Mouse (Mus musculus) embryonic facial prominence, embryonic 10.5 days (tissue): ENCODE data around the gene Mok. TPM values are rescaled to one million over a fixed set of nuclear protein-coding genes. Genes with fewer than 3 reads are reported as not detected.

Experiments used
- DNase-seq: peaks from one replicate; pipeline ENCODE4 v3.0.0-alpha.2; 2017; ENCODE audit warnings: low spot score
- H3K27ac ChIP-seq: fragments of 300-500 bp; sonication (generic); replicated peaks from 2 replicates; pipeline ENCODE4 v1.5.1; 2016; ENCODE audit warnings: mild to moderate bottlenecking
- H3K27me3 ChIP-seq: fragments of 300-500 bp; sonication (generic); replicated peaks from 2 replicates; pipeline ENCODE4 v1.6.1; 2016; ENCODE audit warnings: low read depth, mild to moderate bottlenecking; ENCODE audit not compliant: poor library complexity, severe bottlenecking
- H3K36me3 ChIP-seq: fragments of 300-500 bp; sonication (generic); replicated peaks from 2 replicates; pipeline ENCODE4 v1.6.1; 2016; ENCODE audit warnings: mild to moderate bottlenecking, moderate library complexity
- H3K4me1 ChIP-seq: fragments of 300-500 bp; sonication (generic); 2 replicates; pipeline ENCODE4 v1.6.1; 2016
- H3K4me3 ChIP-seq: fragments of 300-500 bp; sonication (generic); 2 replicates; pipeline ENCODE4 v1.5.1; 2016; ENCODE audit warnings: mild to moderate bottlenecking, moderate library complexity
- H3K9me3 ChIP-seq: fragments of 300-500 bp; sonication (generic); 2 replicates; pipeline ENCODE4 v1.6.1; 2016; ENCODE audit warnings: mild to moderate bottlenecking
- WGBS: fragments of 180-500 bp; shearing (Covaris S2); methylation state at CpG from one replicate; pipeline ENCODE4 v1.1.7; 2016; 5-methylcytosine and 5-hydroxymethylcytosine counted together
- polyA plus RNA-seq: library from polyadenylated mRNA; unstranded; fragments of >200 nt; fragmentation: Nextera tagmentation; extraction: Ambion mirVana; gene quantifications from 2 replicates; pipeline ENCODE4 v1.2.1, GENCODE M21; 2016

Gene Mok
- polyA plus RNA-seq, 1 experiment from 2014 or later: 10.1 TPM

DNA sequence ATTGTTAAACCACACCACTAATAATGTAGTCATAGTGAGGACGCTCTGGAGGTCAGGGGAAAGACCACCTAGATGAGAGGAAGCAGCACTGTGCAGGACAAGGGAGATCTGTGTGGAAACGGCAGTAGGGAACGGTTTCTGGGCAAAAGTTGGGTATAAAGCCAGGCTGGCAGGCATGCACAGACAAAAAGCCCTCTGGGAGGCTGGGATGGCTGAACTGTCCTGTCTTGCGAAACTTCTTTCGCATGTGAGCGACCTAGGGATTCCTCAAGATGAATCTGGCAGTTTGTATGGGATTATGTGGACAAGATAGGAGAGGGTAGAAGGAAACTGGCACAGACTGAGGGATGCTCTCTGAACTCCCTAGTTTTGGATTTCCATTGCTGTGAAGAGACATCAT lies 68.8 kb downstream of the Mok start:
- H3K9me3 ChIP-seq: no peaks in the 10 kb centered on the region
- H3K36me3 ChIP-seq: no peaks in the 10 kb centered on the region
- no peak overlapping the region for H3K4me3 ChIP-seq
- WGBS: 92% methylated on average over 6 of the region's 6 CpGs
- H3K27ac ChIP-seq: no peak overlapping the region
- DNase-seq: no peak
- peaks cover 12% of the 10 kb centered on the region for H3K4me1 ChIP-seq
- no peaks in the 10 kb centered on the region for H3K27me3 ChIP-seq

DNA sequence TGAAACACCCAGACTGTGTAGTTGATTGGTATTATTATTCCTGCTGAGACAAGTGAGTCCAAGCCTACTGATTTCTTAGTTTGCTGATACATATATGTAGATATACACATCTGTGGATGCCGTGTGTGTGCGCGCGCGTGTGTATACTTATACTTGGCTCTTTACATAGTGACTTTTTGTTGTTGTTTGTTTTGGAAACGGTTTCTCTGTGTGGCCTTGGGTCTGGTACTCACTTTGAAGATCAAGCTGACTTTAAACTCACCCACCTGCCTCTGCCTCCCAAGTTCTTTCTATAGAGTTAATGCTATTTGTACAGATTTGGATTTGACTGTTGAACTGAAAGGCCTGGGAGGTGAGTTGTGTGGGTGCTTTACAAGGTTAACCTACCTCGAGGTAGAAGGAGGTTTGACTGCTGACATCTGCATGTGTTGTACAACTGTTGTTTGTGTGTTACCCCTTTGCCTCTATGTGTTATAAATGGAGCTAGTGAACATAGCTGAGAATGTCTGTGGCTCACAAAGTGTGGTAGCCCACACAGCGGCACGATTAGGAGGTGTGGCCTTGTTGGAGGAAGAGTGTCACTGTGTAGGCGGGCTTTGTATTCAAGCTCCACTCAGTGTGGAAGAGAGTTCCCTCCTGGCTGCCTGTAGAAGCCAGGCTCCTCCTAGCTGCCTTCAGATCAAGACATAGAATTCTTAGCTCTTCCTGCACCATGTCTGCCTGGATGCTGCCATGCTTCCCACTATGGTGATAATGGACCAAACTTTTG lies 70.1 kb downstream of the Mok start:
- Histone ChIP-seq H3K4me1 (peaks cover 4% of the 10 kb centered on the region), H3K27me3 (no peaks in the 10 kb centered on the region), H3K4me3 (no peak overlapping the region), H3K9me3 (no peaks in the 10 kb centered on the region), H3K27ac (no peak overlapping the region), H3K36me3 (no peaks in the 10 kb centered on the region)
- no peak for DNase-seq
- WGBS: 94% methylated on average over 10 of the region's 10 CpGs

DNA sequence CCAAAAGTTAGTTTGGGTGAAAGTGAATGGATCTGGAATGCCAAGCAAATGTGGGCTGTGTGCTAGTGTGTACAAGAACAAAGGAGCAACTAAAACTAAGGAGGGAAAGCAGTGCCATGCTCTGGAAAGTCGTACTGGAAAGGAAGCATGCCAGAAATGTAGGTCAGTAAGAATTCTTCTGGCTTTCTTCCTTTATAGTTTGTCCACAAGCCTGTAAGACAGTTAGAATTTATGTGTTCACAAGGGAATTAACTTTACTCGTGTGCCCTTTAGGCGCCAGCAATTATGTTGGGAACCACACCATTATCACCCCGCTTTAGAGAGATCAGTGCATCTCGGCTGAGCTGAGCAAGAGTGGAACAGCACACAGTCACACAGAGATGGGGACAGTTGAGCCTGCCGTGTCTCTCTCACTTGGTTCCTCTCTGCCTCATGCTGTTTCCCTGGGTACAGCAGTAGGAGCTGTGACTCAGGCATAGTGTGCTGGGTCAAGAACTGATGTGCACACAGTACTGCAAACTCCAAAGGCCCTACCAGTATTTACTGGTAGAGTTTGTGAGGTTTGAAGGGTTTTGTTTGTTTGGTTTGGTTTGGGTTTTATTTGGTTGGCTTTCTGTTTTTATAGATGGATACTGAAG lies 71.0 kb downstream of the Mok start:
- Histone ChIP-seq H3K36me3 (no peaks in the 10 kb centered on the region), H3K4me1 (no peaks in the 10 kb centered on the region), H3K27ac (no peak overlapping the region), H3K4me3 (no peak overlapping the region), H3K9me3 (no peaks in the 10 kb centered on the region), H3K27me3 (no peaks in the 10 kb centered on the region)
- no peak for DNase-seq
- WGBS: 77% methylated on average over 6 of the region's 6 CpGs

DNA sequence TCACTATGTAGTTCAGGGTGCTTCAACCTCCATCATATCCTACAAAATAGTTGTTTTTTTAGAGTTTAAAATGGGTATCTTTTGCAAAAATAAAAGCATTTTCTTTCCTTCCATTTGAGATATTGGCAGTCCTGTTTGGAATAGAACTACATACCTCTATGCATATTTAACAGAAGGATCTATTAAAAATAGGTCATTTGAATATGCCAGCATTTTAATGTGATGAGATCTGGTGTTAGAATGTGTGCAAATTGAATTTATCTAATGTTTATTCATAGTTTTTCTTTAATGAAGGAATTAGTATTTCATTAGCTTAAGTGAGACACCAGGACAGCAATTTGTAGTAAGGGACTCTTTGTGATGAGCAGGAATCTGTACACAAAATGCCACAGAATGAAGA lies 72.2 kb downstream of the Mok start:
- no peak for DNase-seq
- no peaks in the 10 kb centered on the region; the same call in 1 of the 2 replicates for H3K36me3 ChIP-seq
- no peak overlapping the region for H3K4me3 ChIP-seq
- no peaks in the 10 kb centered on the region for H3K4me1 ChIP-seq
- H3K27ac ChIP-seq: no peak overlapping the region
- H3K9me3 ChIP-seq: no peaks in the 10 kb centered on the region
- no peaks in the 10 kb centered on the region for H3K27me3 ChIP-seq

DNA sequence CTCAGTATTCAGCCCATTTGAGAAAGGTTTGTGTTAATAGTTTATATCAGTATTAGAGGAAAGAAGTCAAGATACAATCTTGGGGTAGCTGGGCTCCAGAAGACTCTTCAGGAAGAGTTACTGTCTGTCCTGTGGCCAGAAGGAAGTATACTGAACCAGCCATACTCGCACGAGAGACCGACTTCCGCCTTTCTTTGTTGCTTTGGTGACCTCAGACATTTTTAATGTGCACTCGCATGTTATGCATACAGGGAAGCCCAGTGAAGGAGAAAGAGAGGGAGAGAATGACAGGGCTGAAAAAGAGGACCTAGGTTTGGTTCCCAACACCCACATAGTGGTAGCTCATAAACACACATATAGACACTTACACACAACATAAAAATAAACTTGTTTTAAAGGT lies 76.2 kb downstream of the Mok start:
- WGBS: 90% methylated on average over 5 of the region's 5 CpGs
- no peak for DNase-seq
- H3K27me3 ChIP-seq: no peaks in the 10 kb centered on the region
- peaks cover 8% of the 10 kb centered on the region; the same call in 1 of the 2 replicates for H3K36me3 ChIP-seq
- H3K27ac ChIP-seq: no peak overlapping the region
- H3K9me3 ChIP-seq: no peaks in the 10 kb centered on the region
- peaks cover 8% of the 10 kb centered on the region for H3K4me1 ChIP-seq
- no peak overlapping the region for H3K4me3 ChIP-seq

DNA sequence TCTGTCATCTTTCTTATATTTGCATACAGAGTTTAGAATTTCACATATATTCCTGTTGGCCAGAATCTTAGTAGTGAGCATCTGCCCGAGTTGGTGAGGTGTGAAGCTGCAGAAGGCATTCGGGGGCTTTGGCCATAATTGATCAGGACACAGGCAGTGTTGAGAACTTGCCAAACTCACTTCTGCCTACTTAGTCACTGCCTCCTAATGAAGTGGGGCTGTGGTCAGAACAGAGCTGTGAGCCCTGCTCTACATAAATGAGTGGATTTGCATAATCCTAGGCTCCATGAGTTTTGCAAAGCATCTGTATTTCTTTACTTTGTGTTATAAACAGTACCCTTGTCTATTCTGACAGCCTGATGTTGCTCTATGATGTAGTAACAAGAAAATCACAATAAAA lies 78.4 kb downstream of the Mok start:
- DNase-seq: no peak
- Histone ChIP-seq H3K4me1 (peaks cover 8% of the 10 kb centered on the region), H3K4me3 (no peak overlapping the region), H3K27me3 (no peaks in the 10 kb centered on the region), H3K36me3 (peaks cover 12% of the 10 kb centered on the region; the same call in 1 of the 2 replicates), H3K9me3 (no peaks in the 10 kb centered on the region), H3K27ac (no peak overlapping the region)
- 82% methylated on average over 2 of the region's 2 CpGs for WGBS

DNA sequence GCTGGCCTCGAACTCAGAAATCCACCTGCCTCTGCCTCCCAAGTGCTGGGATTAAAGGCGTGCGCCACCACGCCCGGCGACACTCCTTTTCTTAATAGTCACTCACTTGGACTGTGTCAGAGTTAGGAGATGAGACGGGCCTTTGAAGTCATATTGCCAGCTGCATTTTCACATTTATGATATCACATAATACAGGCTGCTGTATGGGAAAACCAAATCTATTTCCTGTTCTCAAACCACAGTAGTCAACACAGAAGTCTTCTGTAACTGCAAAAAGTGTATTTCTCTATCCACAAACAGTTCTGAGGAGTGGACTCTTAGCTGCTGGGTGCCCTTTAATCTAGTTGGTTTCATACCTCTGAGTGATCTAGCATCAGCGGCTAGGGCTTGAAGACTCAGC lies 81.8 kb downstream of the Mok start:
- Histone ChIP-seq H3K9me3 (no peaks in the 10 kb centered on the region), H3K4me1 (peaks cover 8% of the 10 kb centered on the region), H3K27ac (no peak overlapping the region), H3K36me3 (peaks cover 31% of the 10 kb centered on the region), H3K4me3 (no peak overlapping the region), H3K27me3 (no peaks in the 10 kb centered on the region)
- WGBS: 96% methylated on average over 8 of the region's 8 CpGs
- DNase-seq: no peak

Other genes starting within 250 kb of the Mok start
- 64.2 and 67.5 TPM in 2 replicates for gene Dync1h1, start 239.5 kb downstream of the Mok start, polyA plus RNA-seq
- gene 1700001K19Rik, start 158.3 kb downstream of the Mok start, polyA plus RNA-seq: 0.16 TPM in 1 of 2 replicates, not detected in the other
- 1,072 and 1,177 TPM in 2 replicates for gene Hsp90aa1, start 138.2 kb downstream of the Mok start, polyA plus RNA-seq
- gene Wdr20, start 103.0 kb downstream of the Mok start, polyA plus RNA-seq: 22.4 and 24.1 TPM in 2 replicates
- 5.6 and 6.1 TPM in 2 replicates for gene Zfp839, start 9.3 kb upstream of the Mok start, polyA plus RNA-seq
- 86.9 and 91.3 TPM in 2 replicates for gene Cinp, start 48.2 kb upstream of the Mok start, polyA plus RNA-seq
- 6.2 and 6.5 TPM in 2 replicates for gene Tecpr2, start 48.3 kb upstream of the Mok start, polyA plus RNA-seq
- gene Ankrd9, start 138.1 kb upstream of the Mok start, polyA plus RNA-seq: 14.2 and 14.6 TPM in 2 replicates
- gene Rcor1, start 198.4 kb upstream of the Mok start, polyA plus RNA-seq: 7.4 and 8.0 TPM in 2 replicates